Mouse (Mus musculus) forebrain, postnatal 0 days (tissue): ENCODE data around the gene Prpsap1. TPM values are rescaled to one million over a fixed set of nuclear protein-coding genes. Genes with fewer than 3 reads are reported as not detected.
"Not testable (repeated sequence)": the region's sequence is repeated elsewhere in the genome, so short reads cannot be mapped to it uniquely, and the experiment has no call there.

Experiments used
- ATAC-seq: fragments of 200-750 bp; cut with Nextera tagmentation; 2 replicates; pipeline ENCODE4 v1.8.0; 2017; ENCODE audit warnings: mild to moderate bottlenecking, moderate library complexity
- DNase-seq: peaks from one replicate; pipeline ENCODE4 v3.0.0-alpha.2; 2015
- H3K27ac ChIP-seq: fragments of 300-500 bp; sonication (generic); 2 replicates; pipeline ENCODE4 v1.5.1; 2014; ENCODE audit warnings: low read depth, mild to moderate bottlenecking, antibody characterized with exemption, low read length, moderate library complexity, mixed read lengths
- H3K27me3 ChIP-seq: fragments of 300-500 bp; sonication (generic); 2 replicates; pipeline ENCODE4 v1.6.1; 2014; ENCODE audit warnings: mild to moderate bottlenecking, low read length, mixed read lengths; ENCODE audit not compliant: insufficient read depth
- H3K36me3 ChIP-seq: fragments of 300-500 bp; sonication (generic); 2 replicates; pipeline ENCODE4 v1.6.1; 2014; ENCODE audit warnings: mild to moderate bottlenecking, moderate library complexity; ENCODE audit not compliant: insufficient read depth
- H3K4me1 ChIP-seq: fragments of 300-500 bp; sonication (generic); 2 replicates; pipeline ENCODE4 v1.6.1; 2014; ENCODE audit warnings: antibody characterized with exemption; ENCODE audit not compliant: insufficient read depth
- H3K4me2 ChIP-seq: fragments of 300-500 bp; sonication (generic); 2 replicates; pipeline ENCODE4 v1.6.1; 2014; ENCODE audit warnings: low read depth, mild to moderate bottlenecking, moderate library complexity
- H3K4me3 ChIP-seq: fragments of 300-500 bp; sonication (generic); 2 replicates; pipeline ENCODE4 v1.5.1; 2014; ENCODE audit warnings: low read depth, low read length, mixed read lengths
- H3K9ac ChIP-seq: fragments of 300-500 bp; sonication (generic); 2 replicates; pipeline ENCODE4 v1.6.1; 2014; ENCODE audit warnings: mild to moderate bottlenecking
- H3K9me3 ChIP-seq: fragments of 300-500 bp; sonication (generic); 2 replicates; pipeline ENCODE4 v1.6.1; 2016; ENCODE audit warnings: low read length
- CTCF ChIP-seq: sonication (generic); IDR thresholded peaks from 2 replicates; pipeline ENCODE4 v1.5.1; 2016; ENCODE audit warnings: antibody characterized with exemption, control low read depth, low read depth
- WGBS: fragments of 180-500 bp; shearing (Covaris S2); extraction: QIAGEN DNeasy Blood & Tissue Kit; methylation state at CpG from one replicate; pipeline ENCODE4 v1.1.7; 2014; 5-methylcytosine and 5-hydroxymethylcytosine counted together
- polyA plus RNA-seq: library from polyadenylated mRNA; unstranded; fragments of >200 nt; fragmentation: Nextera tagmentation; extraction: Ambion mirVana; gene quantifications from 2 replicates; pipeline ENCODE4 v1.2.1, GENCODE M21; 2015
- total RNA-seq: library from RNA; depleted of rRNA; stranded (reverse); fragments of >200 nt; gene quantifications from 2 replicates; pipeline ENCODE4 v1.2.3, GENCODE M21; 2014

Gene Prpsap1
- total and polyA plus RNA-seq, 2 experiments from 2014 or later = 96.0 to 158 TPM

DNA sequence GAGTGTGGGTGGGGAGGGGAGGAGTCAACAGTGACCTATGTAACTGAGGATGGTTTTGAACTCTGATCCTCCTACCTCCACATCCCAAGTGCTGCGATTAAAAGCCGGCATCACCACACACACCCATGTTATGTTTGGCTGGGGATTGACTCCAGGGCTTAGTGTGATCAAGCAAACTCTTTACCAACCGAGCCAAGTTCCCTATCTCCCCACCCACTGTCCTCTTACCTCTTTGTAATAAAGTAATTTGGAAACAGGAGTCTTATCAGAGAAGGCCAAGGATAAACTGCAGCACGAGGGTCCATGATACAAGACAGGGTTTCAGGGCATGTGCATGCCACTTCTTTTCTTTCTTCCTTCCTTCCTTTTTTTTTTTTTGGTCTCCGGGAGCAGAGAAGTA is 811 bp downstream of the Prpsap1 start:
- no peak overlapping the region for H3K9ac ChIP-seq
- H3K27me3 ChIP-seq = no peaks in the 10 kb centered on the region
- no peaks in the 10 kb centered on the region for H3K36me3 ChIP-seq
- H3K4me3 ChIP-seq = no peak overlapping the region
- 83% methylated on average over 5 of the region's 5 CpGs for WGBS
- no peaks in the 10 kb centered on the region for H3K9me3 ChIP-seq
- no peak for TF ChIP-seq CTCF
- 0 out of 2 replicates have a peak, but pooled peaks cover 6% of the 10 kb centered on the region for H3K4me1 ChIP-seq
- ATAC-seq (no peak), DNase-seq (no peak)
- H3K27ac ChIP-seq = no peak overlapping the region
- no peak overlapping the region for H3K4me2 ChIP-seq

DNA sequence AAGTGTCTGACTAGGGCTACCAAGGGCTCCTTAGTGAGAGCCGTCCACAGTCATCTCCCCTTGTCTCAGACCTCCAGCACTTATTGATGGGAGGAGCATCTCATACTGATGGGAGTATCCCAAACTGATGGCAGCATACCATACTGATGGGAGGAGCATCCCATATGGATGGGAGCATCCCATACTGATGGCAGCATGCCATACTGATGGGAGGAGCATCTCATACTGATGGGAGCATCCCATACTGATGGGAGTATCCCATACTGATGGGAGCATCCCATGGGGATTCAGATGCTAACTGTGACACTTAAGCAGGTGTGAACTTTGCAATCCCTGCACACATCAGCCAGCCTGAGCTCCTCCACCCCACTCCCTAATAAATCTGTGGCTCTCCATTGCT is 1.5 kb downstream of the Prpsap1 start:
- not testable (repeated sequence) for DNase-seq, H3K4me2 ChIP-seq, H3K9me3 ChIP-seq, H3K4me3 ChIP-seq, H3K9ac ChIP-seq, H3K36me3 ChIP-seq, H3K4me1 ChIP-seq, H3K27me3 ChIP-seq, ATAC-seq, H3K27ac ChIP-seq
- 62% methylated on average over 1 of the region's 1 CpGs for WGBS

- no peak overlapping the region for H3K4me2 ChIP-seq
- TF ChIP-seq CTCF = peak; percentile 5; the same call in 1 of the 2 replicates
- H3K9me3 ChIP-seq = no peaks in the 10 kb centered on the region
- H3K36me3 ChIP-seq = peaks cover 11% of the 10 kb centered on the region
- 77% methylated on average over 6 of the region's 6 CpGs for WGBS
- H3K4me1 ChIP-seq = 0 out of 2 replicates have a peak, but pooled peaks cover 6% of the 10 kb centered on the region
- ATAC-seq = no peak
- H3K4me3 ChIP-seq = no peak overlapping the region
- H3K27me3 ChIP-seq = no peaks in the 10 kb centered on the region
- no peak overlapping the region for H3K9ac ChIP-seq
- no peak for DNase-seq
- H3K27ac ChIP-seq = no peak overlapping the region
Measured at GRCm38 (mm10) chr11:116491338-116491737, 2.7 kb downstream of the Prpsap1 start.

- peak overlapping the region; percentile 86 for H3K27ac ChIP-seq
- peak overlapping the region; percentile 91 for H3K9ac ChIP-seq
- H3K27me3 ChIP-seq = no peaks in the 10 kb centered on the region
- H3K36me3 ChIP-seq = peaks cover 20% of the 10 kb centered on the region
- DNase-seq (peak; percentile 95), ATAC-seq (peak; percentile 96)
- WGBS = 3% methylated on average over 61 of the region's 62 CpGs
- H3K4me1 ChIP-seq = 0 out of 2 replicates have a peak, but pooled peaks cover 6% of the 10 kb centered on the region
- H3K4me2 ChIP-seq = peak overlapping the region; percentile 71
- no peaks in the 10 kb centered on the region for H3K9me3 ChIP-seq
- H3K4me3 ChIP-seq = peak overlapping the region; percentile 85
- TF ChIP-seq CTCF = peak; percentile 12; the same call in 1 of the 2 replicates
Measured at GRCm38 (mm10) chr11:116490232-116491107, 3.5 kb downstream of the Prpsap1 start.

GRCm38 (mm10) chr11:116489771-116490231 is 4.2 kb downstream of the Prpsap1 start:
- DNase-seq = peak; percentile 17

DNA sequence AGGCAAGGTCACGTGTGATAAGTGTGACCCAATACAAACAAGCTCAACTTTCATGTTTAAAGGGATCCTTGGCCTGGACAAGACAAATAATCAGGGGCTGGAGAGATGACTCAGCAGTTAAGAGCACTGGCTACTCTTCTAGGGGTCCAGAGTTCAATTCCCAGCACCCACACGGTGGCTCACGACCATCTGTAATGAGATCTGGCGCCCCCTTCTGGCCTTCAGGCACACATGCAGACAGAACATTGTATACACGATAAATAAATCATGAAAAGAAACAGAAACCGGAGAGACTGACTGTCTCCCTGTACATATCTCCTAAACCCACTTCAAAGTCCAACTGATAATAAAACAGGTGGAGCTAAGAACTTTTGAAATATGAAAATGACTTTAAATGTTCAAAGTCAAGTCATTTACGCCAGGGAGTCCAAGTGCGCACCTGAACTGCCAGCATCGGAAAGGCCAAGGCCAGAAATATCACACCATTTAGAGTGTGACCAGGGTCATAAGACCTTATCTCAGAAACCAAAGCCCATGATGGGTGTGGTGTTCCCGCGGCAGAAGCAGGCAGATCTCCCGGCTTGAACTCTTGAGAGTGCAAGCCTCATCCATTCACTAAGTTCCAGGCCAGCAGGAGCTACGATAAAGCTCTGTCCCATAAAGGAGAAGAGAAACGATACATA is 5.2 kb downstream of the Prpsap1 start:
- Histone ChIP-seq H3K36me3 (peaks cover 34% of the 10 kb centered on the region), H3K9me3 (no peaks in the 10 kb centered on the region), H3K4me2 (peak overlapping the region; percentile 71), H3K4me1 (0 out of 2 replicates have a peak, but pooled peaks cover 6% of the 10 kb centered on the region), H3K4me3 (peak overlapping the region; percentile 85), H3K27me3 (no peaks in the 10 kb centered on the region), H3K9ac (peak overlapping the region; percentile 91), H3K27ac (0 out of 2 replicates have a peak overlapping the region, but pooled peaks have one; percentile 86)
- DNase-seq (no peak), ATAC-seq (no peak)
- WGBS = 68% methylated on average over 14 of the region's 14 CpGs
- TF ChIP-seq CTCF = peak; percentile 52

More at GRCm38 (mm10) chr11:116489771-116490231, 4.2 kb downstream of the Prpsap1 start:
- Histone ChIP-seq H3K27me3 (no peaks in the 10 kb centered on the region), H3K27ac (peak overlapping the region; percentile 86), H3K9me3 (no peaks in the 10 kb centered on the region), H3K4me1 (0 out of 2 replicates have a peak, but pooled peaks cover 6% of the 10 kb centered on the region), H3K4me2 (peak overlapping the region; percentile 71), H3K4me3 (peak overlapping the region; percentile 85), H3K9ac (peak overlapping the region; percentile 91), H3K36me3 (peaks cover 27% of the 10 kb centered on the region)
- ATAC-seq = peak; percentile 40
- TF ChIP-seq CTCF = no peak
- 2% methylated on average over 39 of the region's 39 CpGs for WGBS

GRCm38 (mm10) chr11:116488207-116488606 is 5.8 kb downstream of the Prpsap1 start:
- H3K4me2 ChIP-seq = no peak overlapping the region
- H3K36me3 ChIP-seq = peaks cover 34% of the 10 kb centered on the region

More at GRCm38 (mm10) chr11:116488207-116488606, 5.8 kb downstream of the Prpsap1 start:
- Histone ChIP-seq H3K9ac (no peak overlapping the region), H3K4me1 (0 out of 2 replicates have a peak, but pooled peaks cover 6% of the 10 kb centered on the region), H3K27me3 (no peaks in the 10 kb centered on the region), H3K27ac (no peak overlapping the region), H3K4me3 (no peak overlapping the region), H3K9me3 (no peaks in the 10 kb centered on the region)
- no peak for TF ChIP-seq CTCF
- ATAC-seq (no peak), DNase-seq (no peak)
